Mouse (Mus musculus) bone marrow, adult 2 months (tissue): Measurements from ENCODE around the gene Tsc22d1.

Source experiments
- CTCF ChIP-seq: fragments of 200-500 bp; IDR thresholded peaks from 2 replicates; pipeline ENCODE4 v1.5.1; 2011; ENCODE audit warnings: low read length, control low read depth; ENCODE audit not compliant: control insufficient read depth, insufficient read depth
- POLR2A ChIP-seq: fragments of 200-500 bp; IDR thresholded peaks from 2 replicates; pipeline ENCODE4 v1.6.1; 2011; ENCODE audit warnings: low read depth, mild to moderate bottlenecking, control low read depth, low read length, borderline replicate concordance; ENCODE audit not compliant: control insufficient read depth

GRCm38 (mm10) chr14:76527030-76527719 is 112.4 kb downstream of the Tsc22d1 start:
- TF ChIP-seq CTCF (no peak), POLR2A (no peak)
